Mouse (Mus musculus): ENCODE results near the gene Slc26a10.
A peak's percentile ranks its signal among the peaks of the same experiment; 100 is the strongest.
"Not testable (repeated sequence)": the region's sequence is repeated elsewhere in the genome, so short reads cannot be mapped to it uniquely, and the experiment has no call there.

The Slc26a10 gene

GRCm38 (mm10) chr10:127197505-127198110 lies 17.2 kb upstream of the Slc26a10 start:
- no peak for DNase-seq (ENCODE audit: low read depth)

- no peak for DNase-seq (ENCODE audit: low read depth)
Measured at GRCm38 (mm10) chr10:127197104-127197503, 16.7 kb upstream of the Slc26a10 start.

GRCm38 (mm10) chr10:127196392-127196791 lies 15.9 kb upstream of the Slc26a10 start:
- DNase-seq (ENCODE audit: low read depth): no peak

- no peak for DNase-seq (ENCODE audit: low read depth)
Measured at GRCm38 (mm10) chr10:127195328-127196129, 15.1 kb upstream of the Slc26a10 start, which contains the start of gene Dtx3. Dtx3 (minus strand) TSS chr10:127195728.

- DNase-seq (ENCODE audit: low read depth): no peak
Measured at GRCm38 (mm10) chr10:127194428-127195327, 14.2 kb upstream of the Slc26a10 start.

- no peak for DNase-seq (ENCODE audit: low read depth)
Measured at GRCm38 (mm10) chr10:127193011-127193410, 12.6 kb upstream of the Slc26a10 start.

- DNase-seq (ENCODE audit: low read depth): not testable (repeated sequence)
Measured at GRCm38 (mm10) chr10:127192057-127192328, 11.5 kb upstream of the Slc26a10 start.

- no peak for DNase-seq (ENCODE audit: low read depth)
Measured at GRCm38 (mm10) chr10:127191191-127192056, 11.0 kb upstream of the Slc26a10 start.

GRCm38 (mm10) chr10:127190398-127191190 lies 10.1 kb upstream of the Slc26a10 start:
- DNase-seq (ENCODE audit: low read depth): no peak

GRCm38 (mm10) chr10:127189651-127190381 lies 9.4 kb upstream of the Slc26a10 start, which contains the start of gene Arhgef25:
Arhgef25 (minus strand) TSS chr10:127190083.
- DNase-seq (ENCODE audit: low read depth): no peak

GRCm38 (mm10) chr10:127189116-127189650 lies 8.7 kb upstream of the Slc26a10 start:
- DNase-seq (ENCODE audit: low read depth): peak; percentile 50

- DNase-seq (ENCODE audit: low read depth): peak; percentile 45
Measured at GRCm38 (mm10) chr10:127188465-127189115, 8.1 kb upstream of the Slc26a10 start.

- peak; percentile 13 for DNase-seq (ENCODE audit: low read depth)
Measured at GRCm38 (mm10) chr10:127188079-127188453, 7.6 kb upstream of the Slc26a10 start.

- DNase-seq (ENCODE audit: low read depth): peak; percentile 8
Measured at GRCm38 (mm10) chr10:127187371-127188078, 7.1 kb upstream of the Slc26a10 start.

- DNase-seq (ENCODE audit: low read depth): peak; percentile 39
Measured at GRCm38 (mm10) chr10:127186451-127186850, 6.0 kb upstream of the Slc26a10 start.

GRCm38 (mm10) chr10:127185506-127185905 lies 5.1 kb upstream of the Slc26a10 start:
- DNase-seq (ENCODE audit: low read depth): no peak

- DNase-seq (ENCODE audit: low read depth): peak; percentile 19
Measured at GRCm38 (mm10) chr10:127185101-127185500, 4.7 kb upstream of the Slc26a10 start.

GRCm38 (mm10) chr10:127183759-127184158 lies 3.3 kb upstream of the Slc26a10 start:
- DNase-seq (ENCODE audit: low read depth): peak; percentile 48

- DNase-seq (ENCODE audit: low read depth): no peak
Measured at GRCm38 (mm10) chr10:127182624-127183023, 2.2 kb upstream of the Slc26a10 start.
